Mouse (Mus musculus) forebrain, embryonic 15.5 days (tissue): ENCODE measurements around the gene Ogfod1. TPM values are rescaled to one million over a fixed set of nuclear protein-coding genes. Genes with fewer than 3 reads are reported as not detected.
A peak's percentile ranks its signal among the peaks of the same experiment; 100 is the strongest.

Experiments used
- ATAC-seq: fragments of 200-750 bp; cut with Nextera tagmentation; replicated peaks from 2 replicates; pipeline ENCODE4 v1.8.0; 2017; ENCODE audit warnings: mild to moderate bottlenecking, moderate TSS enrichment, moderate library complexity
- H3K27ac ChIP-seq: fragments of 300-500 bp; sonication (generic); replicated peaks from 2 replicates; pipeline ENCODE4 v1.5.1; 2015; ENCODE audit warnings: mild to moderate bottlenecking, inconsistent platforms
- H3K27me3 ChIP-seq: fragments of 300-500 bp; sonication (generic); 2 replicates; pipeline ENCODE4 v1.6.1; 2015; ENCODE audit warnings: inconsistent platforms
- H3K36me3 ChIP-seq: fragments of 300-500 bp; sonication (generic); 2 replicates; pipeline ENCODE4 v1.6.1; 2015; ENCODE audit warnings: mild to moderate bottlenecking, inconsistent platforms
- H3K4me1 ChIP-seq: fragments of 300-500 bp; sonication (generic); 2 replicates; pipeline ENCODE4 v1.6.1; 2015; ENCODE audit warnings: inconsistent platforms
- H3K4me2 ChIP-seq: fragments of 300-500 bp; sonication (generic); replicated peaks from 2 replicates; pipeline ENCODE4 v1.6.1; 2015; ENCODE audit warnings: mild to moderate bottlenecking, inconsistent platforms
- H3K4me3 ChIP-seq: fragments of 300-500 bp; sonication (generic); 2 replicates; pipeline ENCODE4 v1.5.1; 2015; ENCODE audit warnings: mild to moderate bottlenecking, inconsistent platforms
- H3K9ac ChIP-seq: fragments of 300-500 bp; sonication (generic); replicated peaks from 2 replicates; pipeline ENCODE4 v1.6.1; 2015; ENCODE audit warnings: mild to moderate bottlenecking, inconsistent platforms
- H3K9me3 ChIP-seq: fragments of 300-500 bp; sonication (generic); 2 replicates; pipeline ENCODE4 v1.6.1; 2016; ENCODE audit warnings: inconsistent platforms
- WGBS: fragments of 180-500 bp; shearing (Covaris S2); methylation state at CpG from one replicate; pipeline ENCODE4 v1.1.7; 2015; ENCODE audit warnings: mixed read lengths; 5-methylcytosine and 5-hydroxymethylcytosine counted together
- polyA plus RNA-seq: library from polyadenylated mRNA; unstranded; fragments of >200 nt; fragmentation: Nextera tagmentation; extraction: Ambion mirVana; gene quantifications from 2 replicates; pipeline ENCODE4 v1.2.1, GENCODE M21; 2015

Ogfod1 gene
- 16.1 and 18.8 TPM in 2 replicates for polyA plus RNA-seq

DNA sequence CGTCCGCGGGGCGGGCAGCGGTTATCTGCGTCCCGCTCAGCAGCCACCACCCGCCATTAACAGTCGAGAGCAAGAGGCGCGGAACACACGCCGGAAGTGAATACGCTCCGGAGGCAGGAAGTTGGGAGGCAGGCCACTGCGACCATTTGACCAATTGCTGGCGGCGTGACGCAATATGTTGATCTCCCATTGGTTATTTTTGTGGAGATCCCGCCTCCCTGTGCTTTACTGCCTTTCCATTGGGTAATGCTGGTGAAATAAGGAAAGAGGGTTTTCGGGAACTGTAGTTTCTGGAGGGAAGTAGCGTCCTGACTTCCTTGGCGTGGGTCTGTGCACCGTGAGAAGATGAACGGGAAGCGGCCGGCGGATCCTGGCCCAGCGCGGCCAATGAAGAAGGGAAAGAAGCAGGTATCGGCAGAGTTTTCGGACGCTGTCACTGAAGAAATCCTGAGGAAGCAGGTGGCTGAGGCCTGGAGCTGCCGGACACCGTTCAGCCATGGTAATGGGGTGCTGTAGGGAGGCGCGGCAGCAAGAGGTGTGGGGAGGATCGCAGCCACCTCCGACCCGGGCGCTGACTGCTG lies at the start of gene Ogfod1, which contains the start of gene Nudt21:
Gene Ogfod1 (plus strand): TSS at position 255 of the 581 bp plus-strand sequence.
Gene Nudt21 (minus strand): TSS at position 88 of the 581 bp plus-strand sequence.
- H3K4me3 ChIP-seq, result peak within 1 kb of the TSS; percentile 78
- H3K27me3 ChIP-seq, result no peaks in the 10 kb centered on the region
- peaks cover 41% of the 10 kb centered on the region for H3K4me1 ChIP-seq
- peak; percentile 99 for ATAC-seq
- H3K9me3 ChIP-seq, result no peaks in the 10 kb centered on the region
- peak within 1 kb of the TSS; percentile 81 for H3K27ac ChIP-seq
- peak within 1 kb of the TSS; percentile 73 for H3K4me2 ChIP-seq
- peak within 1 kb of the TSS; percentile 65 for H3K9ac ChIP-seq
- no peaks in the 10 kb centered on the region for H3K36me3 ChIP-seq
- WGBS, result under 1% methylated on average over 41 of the region's 41 CpGs

DNA sequence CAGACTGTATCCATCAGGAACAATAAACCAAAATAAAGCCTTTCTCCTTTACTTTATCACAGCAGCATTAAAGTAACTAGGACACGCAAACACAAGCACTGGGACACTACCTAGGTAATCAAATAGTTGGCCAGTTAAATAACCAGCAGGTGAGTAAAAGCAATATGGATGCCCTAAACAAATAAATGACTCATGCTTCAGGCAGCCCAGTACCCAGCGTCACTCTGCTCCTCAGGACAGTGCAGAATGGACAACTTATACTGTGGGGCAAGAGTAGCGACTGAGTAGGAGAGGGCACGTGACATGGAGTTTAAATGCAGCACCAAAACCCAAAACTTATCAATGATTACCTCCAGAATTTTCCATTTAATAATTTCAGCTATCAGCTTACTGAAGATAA lies 47.3 kb upstream of the Ogfod1 start:
- WGBS, result 96% methylated on average over 4 of the region's 4 CpGs
- H3K27ac ChIP-seq, result no peak overlapping the region
- H3K4me1 ChIP-seq, result no peaks in the 10 kb centered on the region
- no peaks in the 10 kb centered on the region for H3K9me3 ChIP-seq
- H3K4me3 ChIP-seq, result no peak overlapping the region
- no peak for ATAC-seq
- H3K4me2 ChIP-seq, result no peak overlapping the region
- H3K27me3 ChIP-seq, result no peaks in the 10 kb centered on the region
- no peak overlapping the region for H3K9ac ChIP-seq
- H3K36me3 ChIP-seq, result peaks cover 47% of the 10 kb centered on the region

DNA sequence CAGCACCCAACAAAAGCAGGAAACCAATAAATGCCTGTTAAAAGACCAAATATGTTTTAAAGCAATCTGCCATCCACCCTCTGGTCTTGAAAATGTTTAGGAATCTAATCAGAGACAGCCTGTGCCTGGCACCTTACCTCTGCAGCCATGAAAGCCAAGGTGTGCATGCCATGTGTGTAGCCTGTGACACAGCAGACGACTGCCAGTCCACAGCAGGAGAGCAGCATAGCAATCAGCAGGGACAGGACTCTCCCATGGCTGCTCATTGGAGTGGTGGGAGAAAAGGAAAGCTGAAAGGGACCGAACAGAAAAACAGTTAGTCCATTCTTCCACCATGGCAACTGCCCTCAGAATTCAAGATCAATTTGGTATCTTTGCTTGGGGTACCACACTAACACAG lies 38.0 kb upstream of the Ogfod1 start:
- H3K9ac ChIP-seq, result no peak overlapping the region
- 87% methylated on average over 2 of the region's 2 CpGs for WGBS
- H3K27me3 ChIP-seq, result no peaks in the 10 kb centered on the region
- ATAC-seq, result no peak
- peaks cover 48% of the 10 kb centered on the region for H3K36me3 ChIP-seq
- no peak overlapping the region for H3K4me2 ChIP-seq
- H3K9me3 ChIP-seq, result no peaks in the 10 kb centered on the region
- H3K27ac ChIP-seq, result no peak overlapping the region
- no peak overlapping the region for H3K4me3 ChIP-seq
- H3K4me1 ChIP-seq, result no peaks in the 10 kb centered on the region

DNA sequence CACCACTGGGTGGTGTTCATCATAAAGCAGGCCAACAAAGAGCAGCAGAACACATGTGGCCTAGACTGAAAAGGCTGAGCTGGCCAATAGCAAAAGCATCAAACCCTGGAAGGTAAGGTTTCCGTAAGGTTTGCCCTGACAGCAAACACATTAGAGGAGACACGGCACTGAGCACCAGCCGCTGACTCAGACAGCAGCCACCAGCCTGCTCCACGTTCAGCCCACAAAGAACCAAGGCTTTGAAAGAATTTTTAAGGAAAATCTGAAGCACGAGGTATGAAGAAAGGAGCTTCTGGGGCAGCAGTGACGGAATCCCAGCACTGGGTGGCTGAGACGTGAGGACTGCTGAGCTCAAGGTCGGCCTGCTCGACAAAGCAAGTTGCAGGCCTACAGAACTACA lies 32.9 kb upstream of the Ogfod1 start:
- Histone ChIP-seq H3K27me3 (no peaks in the 10 kb centered on the region), H3K27ac (no peak overlapping the region), H3K4me1 (peaks cover 5% of the 10 kb centered on the region), H3K4me3 (no peak overlapping the region), H3K9me3 (no peaks in the 10 kb centered on the region), H3K4me2 (no peak overlapping the region), H3K9ac (no peak overlapping the region), H3K36me3 (peaks cover 34% of the 10 kb centered on the region)
- 85% methylated on average over 9 of the region's 9 CpGs for WGBS
- ATAC-seq, result no peak

DNA sequence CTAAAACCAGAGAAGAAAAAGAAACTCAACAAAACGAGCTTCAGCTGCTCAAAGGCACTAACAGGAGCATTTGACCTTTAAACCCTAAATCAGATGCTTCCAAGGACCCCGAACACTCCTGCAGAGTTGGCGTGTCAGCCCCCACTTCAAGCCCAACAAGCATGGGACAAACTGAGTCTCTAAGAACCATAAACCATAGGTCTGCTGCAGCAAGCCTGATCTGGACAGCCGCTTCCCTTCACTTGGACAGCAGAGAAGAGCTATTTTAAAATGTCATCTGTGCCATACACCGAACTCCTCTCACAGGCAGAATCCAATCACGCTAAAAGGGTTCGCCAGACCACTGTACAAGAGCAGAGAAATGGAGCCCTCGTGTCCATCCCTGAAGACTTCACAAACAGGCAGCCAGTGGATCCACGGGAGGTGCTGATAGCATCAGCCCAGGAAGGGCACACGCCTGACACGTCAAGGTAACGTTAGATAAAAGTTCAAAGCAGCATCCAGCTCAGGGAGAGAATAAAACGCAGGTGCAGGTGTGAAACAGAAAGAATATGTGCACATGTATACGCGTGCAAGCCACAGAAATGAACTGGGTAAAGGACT lies 27.7 kb upstream of the Ogfod1 start:
- WGBS, result 70% methylated on average over 15 of the region's 15 CpGs

DNA sequence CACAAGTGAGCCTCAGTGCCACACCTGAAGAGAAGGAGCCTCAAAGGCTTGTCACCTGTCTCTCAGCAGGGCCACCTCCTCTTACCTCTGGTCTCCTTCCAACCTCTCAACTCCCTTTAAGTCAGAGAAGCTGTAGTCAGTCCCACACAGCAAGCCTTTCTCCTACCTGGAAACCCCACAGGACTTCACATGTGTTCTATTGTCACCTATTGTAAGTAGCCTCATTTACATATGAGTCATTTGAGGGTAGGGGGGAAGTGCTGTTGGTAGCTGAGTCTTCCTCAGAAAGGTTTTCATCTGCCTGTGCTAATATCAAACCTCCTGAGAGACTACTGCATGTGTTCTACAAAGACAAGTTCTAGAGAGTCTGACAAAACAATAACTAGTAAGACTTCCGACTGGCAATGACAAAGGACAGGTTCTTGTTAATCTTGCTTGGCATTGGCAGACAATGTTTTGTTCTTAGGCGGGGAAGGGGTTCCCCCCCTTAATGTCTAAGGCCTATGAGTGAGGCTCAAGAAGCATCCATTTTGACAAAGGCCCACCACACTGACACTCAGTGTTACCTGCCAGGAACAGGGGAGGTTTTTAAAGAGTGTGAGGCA lies 26.8 kb upstream of the Ogfod1 start:
- no peaks in the 10 kb centered on the region for H3K36me3 ChIP-seq
- 31% methylated on average over 2 of the region's 2 CpGs for WGBS
- H3K27me3 ChIP-seq, result no peaks in the 10 kb centered on the region
- H3K4me3 ChIP-seq, result no peak overlapping the region
- no peak overlapping the region for H3K27ac ChIP-seq
- 0 out of 2 replicates have a peak overlapping the region, but pooled peaks have one; percentile 4 for H3K9ac ChIP-seq
- peak overlapping the region; percentile 67 for H3K4me2 ChIP-seq
- ATAC-seq, result no peak
- H3K4me1 ChIP-seq, result peaks cover 36% of the 10 kb centered on the region
- no peaks in the 10 kb centered on the region for H3K9me3 ChIP-seq

More for the DNA sequence above, 27.7 kb upstream of the Ogfod1 start:
- H3K36me3 ChIP-seq, result 0 out of 2 replicates have a peak, but pooled peaks cover 3% of the 10 kb centered on the region
- no peak for ATAC-seq
- peaks cover 36% of the 10 kb centered on the region for H3K4me1 ChIP-seq
- no peak overlapping the region for H3K4me3 ChIP-seq
- H3K27ac ChIP-seq, result no peak overlapping the region
- no peaks in the 10 kb centered on the region for H3K27me3 ChIP-seq
- no peak overlapping the region for H3K9ac ChIP-seq
- H3K9me3 ChIP-seq, result no peaks in the 10 kb centered on the region
- no peak overlapping the region for H3K4me2 ChIP-seq

DNA sequence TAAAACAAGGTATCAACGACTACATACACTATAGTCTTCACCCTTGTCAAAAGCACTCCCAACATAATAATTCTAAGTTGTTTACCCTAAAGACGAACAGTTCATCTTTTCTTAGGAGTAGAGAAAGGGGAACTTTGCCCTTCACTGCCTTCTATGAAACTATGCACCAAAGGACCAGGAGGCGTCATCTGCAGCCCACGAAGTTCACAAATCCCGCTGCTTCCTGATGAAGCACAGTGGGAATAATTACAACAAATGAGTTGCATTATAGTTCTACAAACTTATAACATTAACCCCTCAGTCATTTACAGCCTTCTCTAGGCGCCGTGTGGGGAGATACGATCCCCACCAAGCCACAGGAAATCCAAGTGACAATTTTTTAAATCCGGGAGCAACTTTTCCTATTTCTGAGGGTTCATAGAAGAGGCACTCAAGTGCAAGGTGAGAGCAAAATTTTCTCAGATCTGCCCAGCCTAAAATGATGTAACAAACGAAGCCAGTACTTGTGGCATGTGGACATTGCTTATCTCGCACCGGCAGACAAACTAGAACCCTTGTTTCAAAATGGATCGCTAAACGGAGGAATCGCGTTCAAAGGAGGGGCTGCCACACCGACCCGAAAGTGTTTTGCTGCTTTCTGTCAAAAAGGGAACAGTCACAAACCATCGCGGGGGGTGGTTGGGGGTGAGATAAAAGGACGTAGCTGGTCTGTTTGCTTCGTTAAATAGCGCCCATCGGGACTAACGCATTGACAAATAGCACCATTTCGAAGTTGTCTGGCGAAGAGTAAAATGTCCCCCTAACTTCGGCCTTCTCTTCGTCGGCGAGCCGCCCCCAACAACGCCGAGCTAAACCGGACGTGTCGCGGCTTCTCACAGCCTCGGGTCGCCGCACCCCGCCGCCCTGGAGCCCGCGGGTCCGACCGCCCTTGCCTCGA lies 25.7 kb upstream of the Ogfod1 start:
- H3K9ac ChIP-seq, result peak overlapping the region; percentile 99
- H3K27me3 ChIP-seq, result no peaks in the 10 kb centered on the region
- H3K4me3 ChIP-seq, result peak overlapping the region; percentile 94
- H3K9me3 ChIP-seq, result no peaks in the 10 kb centered on the region
- H3K4me1 ChIP-seq, result peaks cover 36% of the 10 kb centered on the region
- H3K27ac ChIP-seq, result peak overlapping the region; percentile 93
- WGBS, result 2% methylated on average over 48 of the region's 48 CpGs
- no peak for ATAC-seq
- H3K36me3 ChIP-seq, result no peaks in the 10 kb centered on the region
- H3K4me2 ChIP-seq, result peak overlapping the region; percentile 67

DNA sequence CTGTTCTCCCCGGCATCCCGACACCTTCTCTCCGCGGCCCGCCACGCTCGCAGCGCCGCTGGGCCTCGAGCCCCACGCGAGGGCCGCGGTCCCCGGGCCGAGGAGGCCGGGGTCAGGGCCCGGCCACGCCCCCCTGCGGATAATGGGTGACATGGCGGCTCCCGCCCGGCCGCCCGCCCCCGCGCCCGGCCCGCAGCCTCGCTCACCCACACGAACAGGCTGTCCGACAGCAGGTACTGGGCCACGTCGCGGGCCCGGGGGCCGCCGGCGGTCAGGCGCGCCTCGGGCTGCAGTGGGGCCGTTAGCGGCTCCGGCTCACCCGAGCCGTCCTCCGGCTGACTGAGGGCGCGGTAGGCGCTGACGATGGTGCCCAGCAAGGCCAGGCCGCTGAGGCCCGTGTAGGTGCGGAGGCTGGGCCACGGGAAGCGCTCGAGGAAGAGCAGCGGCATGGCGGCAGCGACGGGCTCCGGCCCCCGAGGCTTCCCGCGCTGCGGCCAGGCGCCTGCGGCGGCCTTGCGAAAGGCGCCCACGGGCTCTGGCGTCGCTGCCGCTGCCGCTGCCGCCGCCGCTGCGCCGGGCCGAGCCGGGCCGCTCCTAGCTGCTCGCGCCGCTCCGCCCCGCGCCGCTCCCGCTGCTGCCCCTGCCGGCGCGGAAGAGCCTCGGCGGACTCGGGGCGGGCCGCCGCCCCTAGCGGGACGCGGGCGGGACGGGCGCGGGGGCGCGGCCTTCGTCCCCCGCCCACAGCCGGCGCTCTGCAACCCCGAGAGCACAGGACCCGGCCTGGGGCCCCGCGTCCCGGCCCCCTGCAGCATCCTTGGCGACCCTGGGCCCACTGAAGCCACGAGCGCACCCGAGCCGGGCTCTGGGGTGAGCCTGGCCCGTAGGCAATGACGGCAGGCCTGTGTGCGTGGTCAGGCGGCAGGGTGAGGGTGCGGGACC lies 24.7 kb upstream of the Ogfod1 start, which contains the start of gene Amfr:
Gene Amfr (minus strand): TSS at position 830 of the 939 bp plus-strand sequence.
- H3K4me1 ChIP-seq, result peaks cover 36% of the 10 kb centered on the region
- 0 out of 2 replicates have a peak, but pooled peaks cover 2% of the 10 kb centered on the region for H3K36me3 ChIP-seq
- peak within 1 kb of the TSS; percentile 99 for H3K9ac ChIP-seq
- ATAC-seq, result peak; percentile 96
- H3K9me3 ChIP-seq, result no peaks in the 10 kb centered on the region
- H3K27me3 ChIP-seq, result no peaks in the 10 kb centered on the region
- H3K4me2 ChIP-seq, result peak within 1 kb of the TSS; percentile 67
- WGBS, result under 1% methylated on average over 106 of the region's 130 CpGs
- peak within 1 kb of the TSS; percentile 93 for H3K27ac ChIP-seq
- H3K4me3 ChIP-seq, result peak within 1 kb of the TSS; percentile 94

DNA sequence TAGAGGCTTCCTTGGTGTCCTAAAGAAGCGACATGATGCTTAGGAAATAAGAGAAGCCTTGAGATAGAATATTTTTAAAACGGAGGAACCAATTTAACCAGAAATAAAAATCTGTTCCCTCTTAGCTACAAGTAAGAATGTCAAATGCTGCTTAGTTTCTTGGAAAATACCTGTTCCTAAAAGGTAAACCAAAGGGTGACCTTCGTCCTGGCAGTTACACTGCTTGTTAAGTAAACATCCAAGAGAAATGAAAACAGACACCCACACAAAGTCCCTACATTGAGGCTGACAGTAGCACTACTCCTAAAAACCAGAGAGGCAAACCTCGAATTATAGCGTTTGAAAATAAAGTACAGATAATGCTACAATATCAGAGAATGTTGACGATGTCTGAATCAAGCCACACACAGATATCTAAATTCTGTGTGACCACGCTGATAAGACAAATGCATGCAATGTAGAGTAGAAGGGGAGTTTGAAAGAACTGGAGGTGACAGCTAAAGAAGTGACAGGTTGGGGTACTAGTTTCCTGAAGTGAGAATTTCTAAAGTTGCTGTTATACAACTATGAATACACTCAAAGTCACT lies 23.9 kb upstream of the Ogfod1 start:
- H3K36me3 ChIP-seq, result 0 out of 2 replicates have a peak, but pooled peaks cover 3% of the 10 kb centered on the region
- peak overlapping the region; percentile 94 for H3K4me3 ChIP-seq
- peak overlapping the region; percentile 93 for H3K27ac ChIP-seq
- peaks cover 36% of the 10 kb centered on the region for H3K4me1 ChIP-seq
- H3K9me3 ChIP-seq, result no peaks in the 10 kb centered on the region
- peak overlapping the region; percentile 99 for H3K9ac ChIP-seq
- H3K4me2 ChIP-seq, result peak overlapping the region; percentile 67
- no peaks in the 10 kb centered on the region for H3K27me3 ChIP-seq
- 43% methylated on average over 7 of the region's 7 CpGs for WGBS
- ATAC-seq, result no peak

DNA sequence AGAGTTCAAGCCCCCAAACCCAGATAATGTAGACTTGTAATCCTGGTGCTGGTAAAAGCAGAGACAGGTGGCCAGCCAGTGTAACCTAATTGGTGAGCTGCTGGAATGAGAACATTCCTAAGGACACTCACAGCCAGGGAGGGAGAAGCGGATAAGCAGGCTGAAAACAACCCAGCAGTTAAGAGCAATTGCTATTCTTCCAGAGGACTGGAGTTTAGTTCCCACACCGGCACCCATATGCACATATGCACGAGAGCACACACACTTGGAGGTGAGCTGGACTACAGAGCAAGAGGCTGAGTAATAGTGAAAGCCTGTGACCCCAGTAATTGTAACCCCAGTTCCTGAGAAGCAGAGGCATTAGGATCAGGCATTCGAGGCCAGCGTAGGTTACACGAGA lies 13.1 kb upstream of the Ogfod1 start:
- 95% methylated on average over 6 of the region's 6 CpGs for WGBS
- H3K36me3 ChIP-seq, result peaks cover 82% of the 10 kb centered on the region
- no peaks in the 10 kb centered on the region for H3K27me3 ChIP-seq
- no peak overlapping the region for H3K4me2 ChIP-seq
- H3K27ac ChIP-seq, result no peak overlapping the region
- no peak overlapping the region for H3K9ac ChIP-seq
- no peak for ATAC-seq
- H3K4me3 ChIP-seq, result no peak overlapping the region
- H3K4me1 ChIP-seq, result no peaks in the 10 kb centered on the region
- H3K9me3 ChIP-seq, result no peaks in the 10 kb centered on the region
